Mouse (Mus musculus): ENCODE measurements at regions not wholly inside any gene's neighbourhood (a gene's known extent, or its start where the extent isn't known, plus 50 kb on each side); places are given as distances from the start of the nearest gene placed in this dataset.

DNA sequence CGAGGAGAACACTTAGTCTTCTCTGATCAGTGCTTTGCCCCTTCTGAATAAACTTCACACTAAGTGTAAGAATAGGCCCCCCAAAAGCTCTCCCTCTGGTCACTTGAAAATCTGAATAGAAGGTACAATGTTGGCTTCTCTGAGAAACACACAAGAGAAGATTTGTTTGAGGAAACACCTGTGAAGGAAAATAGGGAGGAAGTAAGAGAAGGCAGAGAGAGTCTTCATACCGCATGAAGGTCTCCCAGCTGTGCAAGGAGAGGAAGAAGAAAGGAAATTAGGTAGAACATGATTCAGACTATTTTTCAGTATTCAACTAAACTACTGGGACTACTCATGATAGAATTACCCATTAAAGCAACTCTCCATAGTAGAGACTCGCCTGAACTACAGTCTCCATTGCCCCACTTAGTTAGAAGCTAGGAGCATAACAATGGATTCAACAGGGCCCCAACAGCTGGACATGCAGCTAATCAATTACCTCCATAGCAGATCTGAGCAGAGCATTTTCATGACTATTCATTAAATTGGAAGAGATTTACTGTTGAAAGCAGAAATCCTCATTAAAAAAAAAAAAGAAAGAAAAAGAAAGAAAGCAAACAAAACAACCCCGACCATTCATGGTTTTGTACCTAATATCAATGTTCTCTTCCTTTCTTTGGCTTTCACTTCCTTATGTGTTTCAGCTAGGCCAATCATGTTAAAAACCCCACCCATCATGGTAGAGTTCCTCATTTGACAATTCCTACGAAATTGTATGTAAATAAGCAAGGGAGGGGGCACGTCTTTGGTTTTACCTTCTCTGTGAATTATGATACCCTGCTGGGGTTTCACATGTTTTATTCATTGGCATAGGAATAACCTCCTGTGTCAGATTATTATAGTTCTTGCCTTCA, 1428.3 kb upstream of the A1bg start:
- no peak for TF ChIP-seq GATA1 (IDR thresholded peaks at IDR 0.05; ENCODE audit: low read length)

DNA sequence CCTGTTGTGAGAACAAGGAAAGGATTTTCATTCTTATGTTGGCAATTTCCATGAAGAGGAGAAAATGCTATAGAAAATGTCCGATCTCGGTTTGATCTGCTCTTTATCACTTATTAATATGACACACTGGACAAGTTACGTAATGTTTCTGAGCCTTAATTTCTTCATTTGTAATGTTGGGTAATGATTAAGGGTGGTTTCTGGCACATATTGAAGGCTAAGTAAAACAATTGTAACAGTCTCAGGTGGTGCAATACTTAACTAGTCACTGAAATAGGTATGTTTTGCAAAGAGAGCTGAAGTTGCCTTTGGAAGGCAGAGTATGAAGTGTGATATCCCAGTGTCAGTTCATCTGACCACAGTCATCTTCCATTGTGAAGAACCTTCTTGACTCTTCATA, 1427.2 kb upstream of the A1bg start:
- TF ChIP-seq GATA1 (IDR thresholded peaks at IDR 0.05; ENCODE audit: low read length), result no peak

DNA sequence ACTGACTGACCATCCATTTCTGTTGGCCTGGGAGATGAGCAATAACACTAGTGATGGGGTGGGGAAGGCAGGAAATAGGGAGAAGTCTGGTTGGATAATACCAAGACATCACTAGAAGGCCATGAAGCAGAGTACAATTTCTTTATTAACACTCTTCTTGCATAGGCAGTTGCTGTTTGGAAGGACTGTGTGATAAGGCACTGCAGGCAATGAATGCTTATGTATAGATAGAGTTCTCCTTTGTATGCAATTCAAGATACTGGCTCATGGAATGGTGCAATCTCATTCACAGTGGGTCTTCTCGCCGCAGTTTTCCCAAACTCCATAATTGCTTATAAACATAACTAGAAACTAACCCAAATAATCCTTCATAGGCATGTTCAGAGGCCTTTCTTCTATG, 1426.1 kb upstream of the A1bg start:
- TF ChIP-seq GATA1 (IDR thresholded peaks at IDR 0.05; ENCODE audit: low read length), result no peak

DNA sequence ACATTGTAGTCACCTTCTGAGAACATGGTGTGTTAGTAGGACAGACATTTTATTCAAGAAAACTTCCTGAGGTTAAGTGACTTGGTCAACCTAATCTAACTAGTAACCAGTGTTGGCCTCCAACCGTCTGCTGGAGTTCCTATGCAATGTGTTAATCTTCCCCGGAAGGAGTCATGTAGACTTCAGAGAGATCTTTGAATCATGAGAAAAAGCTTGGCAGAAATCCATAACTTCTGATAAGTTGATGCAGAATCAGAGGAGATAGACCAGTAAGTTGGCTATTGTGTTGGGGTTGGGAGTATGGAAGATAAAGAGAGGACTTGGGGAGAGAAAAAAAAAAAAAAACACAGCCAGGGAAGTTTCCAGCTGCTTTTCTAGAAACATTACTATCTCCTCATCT, 1424.9 kb upstream of the A1bg start:
- no peak for TF ChIP-seq GATA1 (IDR thresholded peaks at IDR 0.05; ENCODE audit: low read length)

DNA sequence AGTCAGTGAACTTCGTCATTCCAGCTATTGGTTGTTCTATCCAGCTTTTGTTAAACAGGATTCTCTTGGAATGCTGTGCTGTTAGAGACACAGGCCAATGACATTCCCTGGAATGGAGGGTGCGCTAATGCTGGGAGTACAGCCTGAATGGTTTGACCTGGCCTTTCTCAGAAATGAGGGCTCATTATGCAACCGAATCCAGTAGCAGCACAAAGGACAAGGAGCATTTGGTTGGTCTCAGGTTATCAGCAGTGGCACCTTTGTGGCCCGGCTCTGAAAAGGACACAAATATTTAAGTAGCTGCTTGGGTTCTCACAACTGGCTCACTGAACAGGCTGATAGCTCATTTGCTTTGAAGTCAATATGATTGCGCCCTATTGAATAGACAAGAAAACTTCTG, 1423.1 kb upstream of the A1bg start:
- no peak for TF ChIP-seq GATA1 (IDR thresholded peaks at IDR 0.05; ENCODE audit: low read length)

DNA sequence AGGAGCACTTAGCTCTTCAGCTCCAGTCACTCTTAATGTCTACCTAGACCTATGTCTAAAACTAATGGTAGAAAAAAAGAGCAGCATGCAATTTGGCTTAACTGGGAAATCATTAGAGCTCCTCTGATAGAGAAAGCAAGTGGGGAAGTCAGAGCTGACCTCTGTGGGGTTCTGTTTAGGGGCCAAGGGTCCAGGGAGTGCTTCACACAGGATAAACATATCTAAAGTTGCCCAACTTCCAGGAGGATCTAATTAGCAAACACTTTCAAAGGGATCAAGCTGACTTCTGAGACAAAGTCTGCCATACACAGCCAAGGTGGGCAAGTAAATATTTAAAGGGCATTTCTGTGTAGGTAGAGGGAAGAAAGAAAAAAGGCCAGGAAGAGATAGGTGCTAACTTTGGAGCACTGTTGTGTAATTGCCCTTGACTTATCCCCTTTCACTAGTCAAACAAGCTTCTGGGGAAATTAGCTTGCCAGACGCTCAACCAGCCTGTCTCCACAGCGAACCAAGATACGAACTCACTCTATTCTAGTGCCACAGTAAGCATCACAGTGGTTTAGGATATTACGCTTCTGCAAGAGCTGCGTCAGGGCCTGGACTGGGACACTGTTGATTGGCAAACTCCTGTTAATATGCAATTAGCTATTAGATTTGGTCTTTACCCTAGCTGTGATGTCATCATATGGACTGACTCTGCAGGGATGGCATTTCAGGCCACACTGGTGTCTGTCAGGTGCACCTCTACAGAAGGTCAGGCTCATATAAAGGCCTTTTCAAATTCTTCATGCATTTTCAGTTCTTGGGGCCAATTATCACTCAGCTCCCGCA, 1413.9 kb upstream of the A1bg start:
- TF ChIP-seq GATA1 (IDR thresholded peaks at IDR 0.05; ENCODE audit: low read length), result no peak

DNA sequence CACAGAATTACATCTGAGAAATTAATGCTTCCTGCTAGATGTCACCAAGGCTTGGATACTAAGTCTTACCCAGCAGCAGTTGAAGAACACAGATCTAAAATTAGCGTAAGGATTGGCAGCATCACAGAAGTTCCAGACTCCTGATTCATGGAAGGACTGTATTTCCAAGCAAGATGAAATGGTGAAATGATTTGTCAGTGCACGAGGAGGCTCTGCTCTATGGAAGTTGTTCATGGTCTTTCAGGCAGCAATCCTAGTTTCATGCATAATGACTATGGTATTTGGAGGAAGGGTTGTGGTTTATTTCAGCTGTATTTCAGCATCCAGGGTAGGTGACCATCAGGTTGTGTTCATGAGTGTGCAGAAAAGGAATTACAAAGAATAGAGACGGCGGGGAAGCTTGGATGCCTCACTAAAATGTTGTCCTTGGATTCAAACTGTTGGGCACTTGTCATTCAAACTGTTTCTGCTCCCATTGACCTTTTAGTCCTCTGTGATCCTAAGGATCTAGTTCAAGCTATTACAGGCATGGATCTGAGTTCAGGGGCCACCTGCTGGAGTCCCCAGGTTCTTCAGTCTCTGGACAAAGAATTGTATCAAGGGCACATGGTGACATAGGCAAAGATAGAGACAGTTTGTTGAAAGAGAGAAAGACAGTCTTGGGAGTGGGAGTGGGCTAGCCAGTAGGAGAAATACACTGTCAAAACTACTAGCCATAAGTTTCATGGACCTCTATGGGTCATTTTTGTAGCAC, 1411.6 kb upstream of the A1bg start:
- TF ChIP-seq GATA1 (IDR thresholded peaks at IDR 0.05; ENCODE audit: low read length), result no peak

DNA sequence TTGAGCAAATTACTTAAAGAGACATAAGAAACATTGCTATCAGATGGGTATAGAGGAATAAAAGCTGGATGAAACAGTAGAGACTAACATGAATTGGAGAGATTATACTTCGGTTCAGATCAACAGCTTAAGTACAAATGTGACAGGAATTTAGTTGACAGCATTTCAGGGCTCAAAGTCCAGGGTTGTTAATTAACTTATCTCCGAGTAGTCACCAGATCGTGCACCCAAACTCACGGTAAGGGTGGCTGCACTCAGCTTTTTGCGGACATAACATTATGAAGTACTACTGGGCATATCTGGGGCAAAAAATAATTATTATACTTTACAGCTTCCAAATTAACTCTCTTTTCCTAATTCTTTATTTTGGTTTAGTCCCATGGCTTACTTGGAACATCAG, 1409.3 kb upstream of the A1bg start:
- no peak for TF ChIP-seq GATA1 (IDR thresholded peaks at IDR 0.05; ENCODE audit: low read length)

DNA sequence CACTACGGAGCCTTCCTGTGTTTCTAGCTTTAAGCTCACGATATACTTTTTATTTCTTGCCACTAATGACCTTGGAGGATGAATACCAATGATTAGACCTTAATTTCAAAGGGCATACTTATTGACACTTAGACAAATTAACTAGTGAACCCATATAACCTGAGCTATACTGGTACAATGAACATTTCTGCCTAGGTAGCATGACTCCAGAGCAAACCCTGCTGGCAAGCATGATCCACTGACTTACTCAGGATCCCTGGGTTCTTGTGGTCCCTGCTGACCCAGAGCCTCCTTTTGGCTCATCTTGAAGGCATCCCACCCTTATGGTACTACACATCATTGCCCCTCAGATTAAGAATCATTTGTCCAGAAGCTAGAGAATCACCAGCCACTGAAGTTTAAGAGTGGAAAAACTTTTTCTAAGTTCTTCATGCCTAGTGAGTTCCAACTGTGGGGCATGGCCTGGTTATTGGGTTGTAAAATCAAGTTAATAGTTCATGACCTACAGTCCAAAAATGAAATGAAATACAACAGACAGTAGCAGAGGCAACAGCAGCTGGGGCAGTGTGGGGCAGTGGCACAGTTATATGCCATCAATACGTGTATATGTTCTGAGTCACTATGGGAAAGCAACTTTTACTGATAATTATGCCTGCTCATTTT, 1408.5 kb upstream of the A1bg start:
- no peak for TF ChIP-seq GATA1 (IDR thresholded peaks at IDR 0.05; ENCODE audit: low read length)

DNA sequence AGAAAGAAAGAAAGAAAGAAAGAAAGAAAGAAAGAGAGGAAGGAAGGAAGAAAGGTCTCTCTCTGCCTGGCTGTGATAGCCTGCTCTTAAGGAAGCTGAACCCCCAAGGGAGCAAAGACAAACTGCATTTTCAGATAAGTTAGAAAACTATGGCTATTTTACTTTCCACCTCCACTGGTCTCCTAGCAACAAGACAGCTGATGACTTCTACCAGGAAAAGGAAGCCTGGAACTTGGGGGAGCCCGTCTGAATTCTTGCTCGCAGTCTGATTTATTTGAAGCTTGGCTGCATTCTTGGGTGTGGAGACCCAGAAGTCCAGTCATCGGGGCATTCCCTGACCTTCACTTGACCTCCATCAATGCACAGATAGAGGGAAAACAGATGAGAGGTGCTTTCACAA, 1406.1 kb upstream of the A1bg start:
- TF ChIP-seq GATA1 (IDR thresholded peaks at IDR 0.05; ENCODE audit: low read length), result no peak

DNA sequence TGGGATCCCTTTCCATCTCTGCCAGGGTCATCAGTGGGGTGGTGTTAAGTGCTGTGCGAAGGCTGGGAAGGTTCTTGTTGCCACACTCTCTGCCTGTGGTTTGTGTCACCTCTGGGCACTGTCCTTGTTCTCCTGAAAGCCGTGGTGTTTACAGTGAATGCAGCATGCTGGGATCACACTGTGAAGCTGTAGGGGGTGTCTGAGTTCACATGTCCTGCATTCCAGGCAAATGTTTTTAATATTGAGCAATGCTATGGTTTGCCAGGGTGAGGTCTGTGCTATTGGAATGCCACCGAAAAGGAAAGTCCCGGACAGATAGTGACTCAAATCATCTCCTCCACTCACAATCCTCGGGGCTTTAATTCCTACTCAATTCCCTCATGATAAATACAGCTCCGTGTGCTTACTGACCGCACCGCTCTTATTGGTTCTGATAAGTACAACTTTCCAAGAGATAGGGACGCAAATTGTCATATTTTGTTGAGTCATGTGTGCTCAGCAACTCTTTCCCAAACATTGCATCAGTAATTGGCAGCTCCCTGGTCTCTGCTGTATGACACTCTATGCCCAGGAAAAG, 1405.6 kb upstream of the A1bg start:
- peak; percentile 75 for TF ChIP-seq GATA1 (IDR thresholded peaks at IDR 0.05; ENCODE audit: low read length)

DNA sequence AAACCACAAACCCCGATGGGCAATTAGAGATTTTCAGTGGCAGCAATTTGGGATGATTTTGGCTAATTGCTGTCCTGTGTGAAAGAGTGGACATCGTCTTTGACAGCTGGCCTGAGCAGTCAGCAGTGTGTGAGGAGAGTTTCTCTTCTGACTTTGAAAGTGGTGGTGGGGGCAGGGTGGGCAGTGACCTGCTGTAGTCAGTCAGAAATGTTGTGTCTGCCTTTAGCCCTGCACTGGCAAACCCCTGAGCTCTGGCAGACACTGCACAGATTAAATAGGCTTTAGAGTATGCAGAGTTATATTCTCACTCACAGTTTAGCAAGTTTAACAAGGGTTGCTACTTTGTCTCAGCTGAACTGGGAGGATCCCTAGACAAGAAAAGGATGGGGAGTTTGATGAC, 1404.7 kb upstream of the A1bg start:
- no peak for TF ChIP-seq GATA1 (IDR thresholded peaks at IDR 0.05; ENCODE audit: low read length)

DNA sequence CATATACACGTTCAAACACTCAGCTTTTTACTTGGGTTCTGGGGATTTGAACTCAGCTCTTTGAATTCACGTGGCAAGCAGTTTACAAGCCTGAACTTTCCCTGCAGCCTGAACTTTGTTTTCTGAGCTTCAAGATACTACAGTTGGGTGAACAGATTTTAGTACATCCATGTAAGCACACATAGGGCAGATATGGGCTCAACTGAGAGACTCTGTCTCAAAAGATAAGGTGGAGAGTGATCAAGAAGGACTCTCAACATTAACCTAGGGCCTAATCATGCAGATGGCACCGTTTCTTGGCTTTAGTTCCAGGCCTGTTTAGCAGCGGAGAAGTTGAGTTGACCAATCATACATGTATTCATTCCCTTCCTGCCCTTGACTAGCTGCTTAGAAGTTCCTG, 1403.7 kb upstream of the A1bg start:
- no peak for TF ChIP-seq GATA1 (IDR thresholded peaks at IDR 0.05; ENCODE audit: low read length)

DNA sequence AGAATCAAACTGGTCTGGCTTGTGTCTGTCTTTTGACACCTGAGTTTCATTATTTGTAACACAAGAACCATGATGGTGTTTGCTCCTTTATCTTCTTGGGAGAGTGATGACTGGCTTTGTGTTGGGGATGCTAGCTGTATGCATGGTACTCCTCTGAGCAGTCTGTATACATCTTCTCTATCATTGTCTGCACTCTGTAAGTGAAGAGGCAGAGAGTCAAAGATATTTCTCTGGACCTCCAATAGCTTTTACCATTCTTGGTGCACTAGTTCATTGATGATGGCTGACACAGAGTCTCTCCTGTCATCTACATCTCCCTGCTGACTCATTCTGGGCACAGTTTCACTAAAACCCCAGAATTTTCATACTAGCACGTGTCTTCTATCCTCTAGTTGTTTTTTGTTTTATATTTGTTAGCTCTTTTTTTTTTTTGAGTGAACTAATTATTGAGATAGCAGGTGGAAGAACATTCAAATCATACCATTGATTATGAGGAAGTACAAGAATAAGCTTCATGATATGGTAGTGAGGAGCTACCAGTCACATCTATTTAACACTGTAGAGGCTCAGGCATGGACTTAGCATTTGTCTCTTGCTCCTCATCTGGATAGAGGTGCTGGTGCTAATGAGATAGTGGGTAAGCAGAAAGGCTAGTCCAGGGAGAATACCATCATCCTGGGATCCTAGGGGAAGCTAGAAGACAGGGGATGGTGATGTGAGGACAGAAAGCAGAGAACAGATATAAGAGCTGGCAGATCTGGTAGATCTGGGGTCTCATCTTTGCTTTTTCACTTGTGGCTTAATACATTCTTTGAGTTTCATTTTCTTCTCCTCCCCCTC, 1402.9 kb upstream of the A1bg start:
- TF ChIP-seq GATA1 (IDR thresholded peaks at IDR 0.05; ENCODE audit: low read length), result no peak
